Mouse (Mus musculus) midbrain, embryonic 11.5 days (tissue): Measurements from ENCODE around the gene Izumo1. TPM values are rescaled to one million over a fixed set of nuclear protein-coding genes. Genes with fewer than 3 reads are reported as not detected.

Source experiments
- ATAC-seq: fragments of 200-750 bp; cut with Nextera tagmentation; 2 replicates; pipeline ENCODE4 v1.8.0; 2017; ENCODE audit warnings: moderate TSS enrichment, moderate library complexity; ENCODE audit not compliant: low FRiP score
- DNase-seq: peaks from one replicate; pipeline ENCODE4 v3.0.0; 2015; ENCODE audit warnings: low spot score; ENCODE audit errors: missing footprints
- H3K27ac ChIP-seq: fragments of 300-500 bp; sonication (generic); 2 replicates; pipeline ENCODE4 v1.5.1; 2014; ENCODE audit warnings: low read depth, low read length
- H3K27me3 ChIP-seq: fragments of 300-500 bp; sonication (generic); 2 replicates; pipeline ENCODE4 v1.6.1; 2014; ENCODE audit warnings: mild to moderate bottlenecking, low read length, moderate library complexity, mixed read lengths; ENCODE audit not compliant: control insufficient read depth, insufficient read depth
- H3K36me3 ChIP-seq: fragments of 300-500 bp; sonication (generic); 2 replicates; pipeline ENCODE4 v1.6.1; 2014; ENCODE audit warnings: mild to moderate bottlenecking, low read length, moderate library complexity, mixed read lengths; ENCODE audit not compliant: control insufficient read depth, insufficient read depth
- H3K4me1 ChIP-seq: fragments of 300-500 bp; sonication (generic); 2 replicates; pipeline ENCODE4 v1.6.1; 2014; ENCODE audit warnings: low read length; ENCODE audit not compliant: control insufficient read depth, insufficient read depth
- H3K4me2 ChIP-seq: fragments of 300-500 bp; sonication (generic); 2 replicates; pipeline ENCODE4 v1.6.1; 2014; ENCODE audit warnings: mild to moderate bottlenecking, moderate library complexity
- H3K4me3 ChIP-seq: fragments of 300-500 bp; sonication (generic); 2 replicates; pipeline ENCODE4 v1.5.1; 2014; ENCODE audit warnings: low read depth, low read length
- H3K9ac ChIP-seq: fragments of 300-500 bp; sonication (generic); 2 replicates; pipeline ENCODE4 v1.6.1; 2014; ENCODE audit warnings: low read length
- H3K9me3 ChIP-seq: fragments of 300-500 bp; sonication (generic); 2 replicates; pipeline ENCODE4 v1.6.1; 2016; ENCODE audit warnings: low read length; ENCODE audit not compliant: control insufficient read depth
- WGBS: fragments of 180-500 bp; shearing (Covaris S2); extraction: QIAGEN DNeasy Blood & Tissue Kit; methylation state at CpG from one replicate; pipeline ENCODE4 v1.1.7; 2014; 5-methylcytosine and 5-hydroxymethylcytosine counted together
- polyA plus RNA-seq: library from polyadenylated mRNA; unstranded; fragments of >200 nt; fragmentation: Nextera tagmentation; extraction: Ambion mirVana; gene quantifications from 2 replicates; pipeline ENCODE4 v1.2.1, GENCODE M21; 2014

The Izumo1 gene
- polyA plus RNA-seq, 1 experiment from 2014 or later, result 0.29 TPM

GRCm38 (mm10) chr7:45665303-45666138, 43.9 kb downstream of the Izumo1 start:
- DNase-seq, result no peak
- 60% methylated on average over 13 of the region's 13 CpGs for WGBS
- Histone ChIP-seq H3K27me3 (no peaks in the 10 kb centered on the region), H3K4me1 (no peaks in the 10 kb centered on the region), H3K4me2 (no peak overlapping the region), H3K9me3 (no peaks in the 10 kb centered on the region), H3K36me3 (no peaks in the 10 kb centered on the region), H3K9ac (no peak overlapping the region), H3K4me3 (no peak overlapping the region), H3K27ac (no peak overlapping the region)
- no peak for ATAC-seq

GRCm38 (mm10) chr7:45666161-45666560, 44.5 kb downstream of the Izumo1 start, which contains the start of gene Fut2:
Fut2 (minus strand) TSS chr7:45666394.
- Histone ChIP-seq H3K4me2 (no peak within 1 kb of the TSS), H3K9me3 (no peaks in the 10 kb centered on the region), H3K27me3 (no peaks in the 10 kb centered on the region), H3K4me3 (no peak within 1 kb of the TSS), H3K4me1 (no peaks in the 10 kb centered on the region), H3K36me3 (no peaks in the 10 kb centered on the region), H3K27ac (no peak within 1 kb of the TSS), H3K9ac (no peak within 1 kb of the TSS)
- ATAC-seq (no peak), DNase-seq (no peak)
- WGBS, result 89% methylated on average over 7 of the region's 7 CpGs

- 77% methylated on average over 14 of the region's 14 CpGs for WGBS
- Histone ChIP-seq H3K36me3 (no peaks in the 10 kb centered on the region), H3K4me1 (no peaks in the 10 kb centered on the region), H3K4me2 (no peak overlapping the region), H3K4me3 (no peak overlapping the region), H3K27ac (no peak overlapping the region), H3K9ac (no peak overlapping the region), H3K27me3 (no peaks in the 10 kb centered on the region), H3K9me3 (no peaks in the 10 kb centered on the region)
- no peak for ATAC-seq
- DNase-seq, result no peak
Observed at GRCm38 (mm10) chr7:45667761-45668160, 46.1 kb downstream of the Izumo1 start.

- H3K27ac ChIP-seq, result no peak overlapping the region
- DNase-seq (no peak), ATAC-seq (no peak)
- H3K9ac ChIP-seq, result no peak overlapping the region
- no peaks in the 10 kb centered on the region for H3K27me3 ChIP-seq
- no peaks in the 10 kb centered on the region for H3K36me3 ChIP-seq
- no peaks in the 10 kb centered on the region for H3K9me3 ChIP-seq
- no peak overlapping the region for H3K4me2 ChIP-seq
- H3K4me3 ChIP-seq, result no peak overlapping the region
- WGBS, result 94% methylated on average over 9 of the region's 9 CpGs
- H3K4me1 ChIP-seq, result no peaks in the 10 kb centered on the region
Observed at GRCm38 (mm10) chr7:45668921-45669320, 47.3 kb downstream of the Izumo1 start.

- H3K9me3 ChIP-seq, result no peaks in the 10 kb centered on the region
- H3K27ac ChIP-seq, result no peak overlapping the region
- no peak overlapping the region for H3K4me3 ChIP-seq
- H3K36me3 ChIP-seq, result no peaks in the 10 kb centered on the region
- DNase-seq (no peak), ATAC-seq (no peak)
- H3K27me3 ChIP-seq, result no peaks in the 10 kb centered on the region
- H3K9ac ChIP-seq, result no peak overlapping the region
- 78% methylated on average over 7 of the region's 7 CpGs for WGBS
- H3K4me2 ChIP-seq, result no peak overlapping the region
- no peaks in the 10 kb centered on the region for H3K4me1 ChIP-seq
Observed at GRCm38 (mm10) chr7:45677627-45678295, 56.1 kb downstream of the Izumo1 start.

Other genes with a start within 250 kb of the Izumo1 start
- gene Snrnp70, start 226.1 kb upstream of the Izumo1 start, polyA plus RNA-seq, result 62.0 and 70.9 TPM in 2 replicates
- gene Kcna7, start 216.2 kb upstream of the Izumo1 start, polyA plus RNA-seq, result not detected in 2 replicates
- gene Ntf5, start 208.1 kb upstream of the Izumo1 start, polyA plus RNA-seq, result 0.23 and 0.44 TPM in 2 replicates
- not detected in 2 replicates for gene Lhb, start 201.0 kb upstream of the Izumo1 start, polyA plus RNA-seq
- 26.5 and 26.8 TPM in 2 replicates for gene Gys1, start 187.0 kb upstream of the Izumo1 start, polyA plus RNA-seq
- gene Ruvbl2, start 183.7 kb upstream of the Izumo1 start, polyA plus RNA-seq, result 168 and 171 TPM in 2 replicates
- 5,242 and 5,528 TPM in 2 replicates for gene Ftl1, start 161.9 kb upstream of the Izumo1 start, polyA plus RNA-seq
- 169 and 201 TPM in 2 replicates for gene Bax, start 154.9 kb upstream of the Izumo1 start, polyA plus RNA-seq
- 0.15 TPM in 1 of 2 replicates, not detected in the other for gene Tulp2, start 139.9 kb upstream of the Izumo1 start, polyA plus RNA-seq
- gene Gm45808, start 135.0 kb upstream of the Izumo1 start, polyA plus RNA-seq, result not detected in 2 replicates
- 3.2 and 3.9 TPM in 2 replicates for gene Dhdh, start 133.0 kb upstream of the Izumo1 start, polyA plus RNA-seq
- 83.7 and 84.8 TPM in 2 replicates for gene Nucb1, start 111.4 kb upstream of the Izumo1 start, polyA plus RNA-seq
- 16.3 and 17.1 TPM in 2 replicates for gene Ppp1r15a, start 95.5 kb upstream of the Izumo1 start, polyA plus RNA-seq
- gene Plekha4, start 95.5 kb upstream of the Izumo1 start, polyA plus RNA-seq, result 0.08 and 0.26 TPM in 2 replicates
- 0.10 and 0.12 TPM in 2 replicates for gene Hsd17b14, start 66.9 kb upstream of the Izumo1 start, polyA plus RNA-seq
- 22.5 and 24.7 TPM in 2 replicates for gene Bcat2, start 51.7 kb upstream of the Izumo1 start, polyA plus RNA-seq
- not detected in 2 replicates for gene Fgf21, start 6.3 kb upstream of the Izumo1 start, polyA plus RNA-seq
- gene Fut1, start 4.5 kb upstream of the Izumo1 start, polyA plus RNA-seq, result not detected in 2 replicates
- 4.0 and 4.7 TPM in 2 replicates for gene Rasip1, start 5.7 kb downstream of the Izumo1 start, polyA plus RNA-seq
- gene Mamstr, start 18.2 kb downstream of the Izumo1 start, polyA plus RNA-seq, result 1.8 and 2.1 TPM in 2 replicates
- not detected in 2 replicates for gene Fut2, start 44.6 kb downstream of the Izumo1 start, polyA plus RNA-seq
- 0.21 TPM in 1 of 2 replicates, not detected in the other for gene Ntn5, start 62.2 kb downstream of the Izumo1 start, polyA plus RNA-seq
- gene Sec1, start 72.6 kb downstream of the Izumo1 start, polyA plus RNA-seq, result 0.19 and 0.36 TPM in 2 replicates
- 3.3 and 6.3 TPM in 2 replicates for gene Car11, start 78.0 kb downstream of the Izumo1 start, polyA plus RNA-seq
- 2.2 and 3.5 TPM in 2 replicates for gene Dbp, start 83.3 kb downstream of the Izumo1 start, polyA plus RNA-seq
- 878 and 933 TPM in 2 replicates for gene Rpl18, start 93.6 kb downstream of the Izumo1 start, polyA plus RNA-seq
- gene Sphk2, start 96.2 kb downstream of the Izumo1 start, polyA plus RNA-seq, result 11.8 and 14.9 TPM in 2 replicates
- 0.57 and 1.4 TPM in 2 replicates for gene Fam83e, start 99.4 kb downstream of the Izumo1 start, polyA plus RNA-seq
- gene Spaca4, start 104.0 kb downstream of the Izumo1 start, polyA plus RNA-seq, result not detected in 2 replicates
- 4.6 and 4.8 TPM in 2 replicates for gene Lmtk3, start 161.9 kb downstream of the Izumo1 start, polyA plus RNA-seq
- 1.5 and 2.4 TPM in 2 replicates for gene Sult2b1, start 162.9 kb downstream of the Izumo1 start, polyA plus RNA-seq
- gene Cyth2, start 192.8 kb downstream of the Izumo1 start, polyA plus RNA-seq, result 224 and 225 TPM in 2 replicates
- gene Kcnj14, start 203.0 kb downstream of the Izumo1 start, polyA plus RNA-seq, result 0.69 and 0.75 TPM in 2 replicates
- gene Grwd1, start 209.1 kb downstream of the Izumo1 start, polyA plus RNA-seq, result 64.0 and 67.9 TPM in 2 replicates